Mouse (Mus musculus): ENCODE measurements around the gene Rnaseh2b.

GRCm38 (mm10) chr14:62374001-62374400 is 81.6 kb downstream of the Rnaseh2b start:
- TF ChIP-seq CTCF (IDR thresholded peaks at IDR 0.05; ENCODE audit: borderline replicate concordance, control insufficient read depth, extremely low read depth, insufficient read depth, low read length, poor library complexity): no peak
- no peak for TF ChIP-seq POLR2A (IDR thresholded peaks at IDR 0.05; ENCODE audit: control insufficient read depth, extremely low read depth, insufficient read depth, low read length, poor library complexity)
